Mouse (Mus musculus) bone marrow macrophage, adult 2 months (primary cell): ENCODE measurements around the gene Thg1l.

Source experiments
- CTCF ChIP-seq: IDR thresholded peaks from 2 replicates; pipeline ENCODE4 v1.5.1; 2012; ENCODE audit warnings: low read depth, mild to moderate bottlenecking, low read length, moderate library complexity
- POLR2A ChIP-seq: IDR thresholded peaks from 2 replicates; pipeline ENCODE4 v1.6.1; 2012; ENCODE audit warnings: mild to moderate bottlenecking, low read depth, low read length, borderline replicate concordance

DNA sequence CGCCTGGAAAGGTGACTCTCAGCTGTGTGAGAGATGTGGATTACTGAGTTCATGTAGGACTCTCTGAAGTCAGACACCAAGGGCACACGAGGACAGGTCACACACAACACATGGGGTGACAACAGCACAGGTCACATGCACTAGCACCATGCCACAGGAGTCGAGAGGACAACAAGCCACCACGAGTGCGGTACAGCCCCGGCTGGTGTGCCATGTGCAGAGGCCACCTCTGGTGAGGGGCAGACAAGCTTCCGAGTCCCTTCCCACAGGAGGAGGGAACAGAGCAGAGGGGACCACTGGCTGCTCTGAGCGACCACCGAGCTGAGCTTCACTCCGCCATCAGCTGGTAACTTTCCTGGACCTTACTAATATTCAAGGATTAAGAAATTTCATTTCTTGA is 22.5 kb downstream of the Thg1l start:
- TF ChIP-seq POLR2A (no peak), CTCF (no peak)
